Mouse (Mus musculus) neural tube, embryonic 11.5 days (tissue): ENCODE measurements at regions not wholly inside any gene's neighbourhood (a gene's known extent, or its start where the extent isn't known, plus 50 kb on each side); places are given as distances from the start of the nearest gene placed in this dataset.
A peak's percentile ranks its signal among the peaks of the same experiment; 100 is the strongest.

Source experiments
- ATAC-seq: fragments of 200-750 bp; cut with Nextera tagmentation; 2 replicates; pipeline ENCODE4 v1.8.0; 2017; ENCODE audit warnings: moderate number of reproducible peaks, mild to moderate bottlenecking, moderate TSS enrichment, moderate library complexity; ENCODE audit not compliant: insufficient read depth, low FRiP score, low TSS enrichment
- DNase-seq: peaks from one replicate; pipeline ENCODE4 v3.0.0-alpha.2; 2015; ENCODE audit warnings: low spot score
- H3K27ac ChIP-seq: fragments of 300-500 bp; sonication (generic); 2 replicates; pipeline ENCODE4 v1.5.1; 2014; ENCODE audit warnings: low read depth, mild to moderate bottlenecking, low read length
- H3K27me3 ChIP-seq: fragments of 300-500 bp; sonication (generic); 2 replicates; pipeline ENCODE4 v1.6.1; 2014; ENCODE audit warnings: mild to moderate bottlenecking, low read length, mixed read lengths; ENCODE audit not compliant: control insufficient read depth, insufficient read depth
- H3K36me3 ChIP-seq: fragments of 300-500 bp; sonication (generic); 2 replicates; pipeline ENCODE4 v1.6.1; 2014; ENCODE audit warnings: mild to moderate bottlenecking, low read length, moderate library complexity, mixed read lengths; ENCODE audit not compliant: control insufficient read depth, insufficient read depth
- H3K4me1 ChIP-seq: fragments of 300-500 bp; sonication (generic); 2 replicates; pipeline ENCODE4 v1.6.1; 2014; ENCODE audit warnings: low read length, mixed read lengths; ENCODE audit not compliant: control insufficient read depth, insufficient read depth
- H3K4me2 ChIP-seq: fragments of 300-500 bp; sonication (generic); 2 replicates; pipeline ENCODE4 v1.6.1; 2014; ENCODE audit warnings: low read depth, mild to moderate bottlenecking, moderate library complexity
- H3K4me3 ChIP-seq: fragments of 300-500 bp; sonication (generic); 2 replicates; pipeline ENCODE4 v1.5.1; 2014; ENCODE audit warnings: low read depth, low read length
- H3K9ac ChIP-seq: fragments of 300-500 bp; sonication (generic); 2 replicates; pipeline ENCODE4 v1.6.1; 2014; ENCODE audit warnings: mild to moderate bottlenecking, low read length
- H3K9me3 ChIP-seq: fragments of 300-500 bp; sonication (generic); 2 replicates; pipeline ENCODE4 v1.6.1; 2016; ENCODE audit warnings: low read length; ENCODE audit not compliant: control insufficient read depth
- WGBS: fragments of 180-500 bp; shearing (Covaris S2); extraction: QIAGEN DNeasy Blood & Tissue Kit; methylation state at CpG from one replicate; pipeline ENCODE4 v1.1.7; 2014; 5-methylcytosine and 5-hydroxymethylcytosine counted together

DNA sequence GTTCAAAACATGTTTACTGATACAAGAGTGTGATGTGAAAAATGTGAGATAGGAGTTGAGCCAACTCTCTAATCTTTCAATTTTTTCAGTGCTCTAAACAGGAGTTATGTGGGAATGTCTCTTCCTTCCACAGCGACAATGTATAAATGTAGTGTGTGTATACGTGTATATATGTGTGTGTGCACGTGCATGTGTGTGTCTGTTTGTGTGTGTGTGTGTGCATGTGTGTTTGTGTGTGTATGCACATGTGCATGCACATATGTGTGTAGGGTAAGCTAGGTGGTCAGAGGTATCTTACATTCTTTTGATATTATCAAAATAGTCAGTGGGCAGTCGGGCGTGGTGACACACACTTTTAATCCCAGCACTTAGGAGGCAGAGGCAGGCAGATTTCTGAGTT lies 511.2 kb upstream of the Zic4 start:
- DNase-seq = no peak
- no peaks in the 10 kb centered on the region for H3K4me1 ChIP-seq
- no peaks in the 10 kb centered on the region for H3K9me3 ChIP-seq
- 96% methylated on average over 5 of the region's 5 CpGs for WGBS
- ATAC-seq = no peak
- H3K4me3 ChIP-seq = no peak overlapping the region
- no peaks in the 10 kb centered on the region for H3K36me3 ChIP-seq
- H3K4me2 ChIP-seq = no peak overlapping the region
- no peak overlapping the region for H3K9ac ChIP-seq
- H3K27me3 ChIP-seq = no peaks in the 10 kb centered on the region
- no peak overlapping the region for H3K27ac ChIP-seq

DNA sequence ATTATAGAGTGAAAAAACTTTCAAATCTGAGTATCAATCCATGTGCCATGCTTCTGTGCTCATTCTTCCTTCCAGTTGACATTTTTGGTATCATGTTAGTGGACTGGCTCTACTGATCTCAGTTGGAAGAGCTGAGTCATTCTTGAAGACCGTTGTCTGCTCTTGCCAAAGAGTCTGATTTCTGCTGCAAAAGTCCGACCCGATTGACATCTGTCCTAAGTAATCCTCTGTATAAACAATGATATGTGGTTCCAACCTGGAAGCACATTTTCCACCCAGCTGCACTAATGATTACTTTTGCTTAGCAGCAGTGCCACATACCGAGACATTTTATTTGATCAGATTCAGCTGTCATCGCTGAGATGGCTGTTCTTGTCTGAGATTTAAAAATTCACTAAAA lies 490.6 kb upstream of the Zic4 start:
- Histone ChIP-seq H3K4me3 (no peak overlapping the region), H3K36me3 (no peaks in the 10 kb centered on the region), H3K27ac (no peak overlapping the region), H3K9ac (no peak overlapping the region), H3K4me2 (no peak overlapping the region), H3K4me1 (no peaks in the 10 kb centered on the region), H3K9me3 (no peaks in the 10 kb centered on the region), H3K27me3 (no peaks in the 10 kb centered on the region)
- ATAC-seq (no peak), DNase-seq (no peak)
- 87% methylated on average over 5 of the region's 5 CpGs for WGBS

DNA sequence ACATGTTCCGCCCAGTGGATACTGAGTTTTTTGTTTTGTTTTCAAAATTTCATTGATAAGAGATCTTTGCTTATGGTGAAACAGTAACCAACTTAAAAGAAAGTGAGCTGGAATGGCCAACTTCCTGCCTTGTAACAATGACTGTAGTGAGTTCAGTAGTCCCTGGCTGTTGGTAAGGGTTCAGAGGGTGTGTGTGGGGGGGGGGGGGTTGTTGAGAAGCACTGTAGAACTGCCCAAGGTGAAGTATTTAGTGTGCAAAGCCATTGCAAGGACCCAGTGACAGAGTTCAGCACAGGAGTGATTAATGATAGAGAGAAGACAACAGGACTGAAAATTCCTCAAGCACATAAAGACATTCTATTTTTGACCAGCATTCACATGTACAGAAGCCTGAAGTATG lies 477.7 kb upstream of the Zic4 start:
- no peak overlapping the region for H3K4me3 ChIP-seq
- no peak for DNase-seq
- no peaks in the 10 kb centered on the region for H3K9me3 ChIP-seq
- no peak overlapping the region for H3K9ac ChIP-seq
- WGBS = 83% methylated on average over 1 of the region's 1 CpGs
- no peak overlapping the region for H3K27ac ChIP-seq
- H3K36me3 ChIP-seq = no peaks in the 10 kb centered on the region
- no peaks in the 10 kb centered on the region for H3K27me3 ChIP-seq
- H3K4me1 ChIP-seq = no peaks in the 10 kb centered on the region
- ATAC-seq = no peak
- no peak overlapping the region for H3K4me2 ChIP-seq

DNA sequence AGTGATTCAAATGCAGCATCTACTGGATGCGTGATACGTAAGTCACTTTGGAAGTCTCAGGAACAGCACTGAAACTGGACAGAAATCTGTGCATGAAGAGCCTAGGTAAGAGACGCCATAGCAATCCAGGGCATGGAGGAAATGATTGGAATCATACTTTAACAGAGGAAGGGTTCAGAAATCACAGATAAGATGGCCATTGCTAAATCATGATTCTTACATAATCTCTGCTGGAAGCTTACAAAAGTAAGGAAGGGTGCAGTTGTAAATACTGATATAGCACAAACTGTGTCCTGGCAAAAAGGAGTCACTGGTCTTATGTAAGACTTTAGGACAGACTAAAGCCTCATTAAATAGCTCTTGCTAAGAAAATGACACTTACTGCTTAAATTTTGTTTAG lies 474.8 kb upstream of the Zic4 start:
- H3K36me3 ChIP-seq = no peaks in the 10 kb centered on the region
- no peak overlapping the region for H3K4me3 ChIP-seq
- no peaks in the 10 kb centered on the region for H3K4me1 ChIP-seq
- H3K27me3 ChIP-seq = no peaks in the 10 kb centered on the region
- no peak overlapping the region for H3K27ac ChIP-seq
- DNase-seq (no peak), ATAC-seq (no peak)
- H3K9me3 ChIP-seq = no peaks in the 10 kb centered on the region
- WGBS = 95% methylated on average over 3 of the region's 3 CpGs
- no peak overlapping the region for H3K4me2 ChIP-seq
- H3K9ac ChIP-seq = no peak overlapping the region

DNA sequence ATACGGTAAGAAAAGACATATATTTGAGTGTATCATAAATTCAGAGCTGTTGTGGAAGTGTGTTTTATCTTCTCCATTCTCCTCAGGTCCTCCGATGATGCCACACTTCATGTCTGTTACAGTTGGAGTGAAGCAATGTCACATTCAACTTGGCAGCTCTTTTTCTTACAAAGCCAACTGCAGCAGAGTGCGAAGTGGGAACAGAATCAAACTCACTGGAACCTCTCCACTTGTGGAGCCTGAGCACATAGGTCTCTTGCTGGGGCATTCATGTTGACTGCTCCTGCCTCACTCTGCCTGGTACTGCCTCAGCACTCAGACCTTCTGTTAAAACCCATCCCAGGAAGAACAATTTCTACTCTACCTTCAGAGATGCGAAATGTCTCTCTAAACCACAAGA lies 471.4 kb upstream of the Zic4 start:
- Histone ChIP-seq H3K4me3 (no peak overlapping the region), H3K9ac (no peak overlapping the region), H3K27me3 (no peaks in the 10 kb centered on the region), H3K27ac (no peak overlapping the region), H3K9me3 (no peaks in the 10 kb centered on the region), H3K36me3 (no peaks in the 10 kb centered on the region), H3K4me1 (no peaks in the 10 kb centered on the region), H3K4me2 (no peak overlapping the region)
- no peak for ATAC-seq
- no peak for DNase-seq
- WGBS = 91% methylated on average over 4 of the region's 4 CpGs

DNA sequence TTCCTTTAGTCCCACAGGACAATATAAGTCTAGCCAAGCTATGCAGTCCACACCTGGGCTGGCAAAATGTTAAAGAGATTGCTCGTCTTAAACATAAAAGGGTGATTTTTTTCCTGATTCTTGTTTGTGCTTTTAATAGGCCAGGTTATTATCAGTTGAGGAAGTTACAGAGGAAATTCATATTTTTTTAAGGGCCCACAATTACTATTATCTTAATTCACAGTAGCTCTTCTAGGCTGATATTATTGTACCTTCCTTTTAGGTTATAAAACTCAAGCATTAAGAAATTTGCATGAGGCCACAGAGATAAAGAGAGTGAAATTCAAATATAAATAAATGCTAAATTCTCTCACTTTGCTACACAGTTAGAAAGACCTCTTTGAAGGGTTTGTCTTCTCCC lies 469.4 kb upstream of the Zic4 start:
- H3K36me3 ChIP-seq = no peaks in the 10 kb centered on the region

DNA sequence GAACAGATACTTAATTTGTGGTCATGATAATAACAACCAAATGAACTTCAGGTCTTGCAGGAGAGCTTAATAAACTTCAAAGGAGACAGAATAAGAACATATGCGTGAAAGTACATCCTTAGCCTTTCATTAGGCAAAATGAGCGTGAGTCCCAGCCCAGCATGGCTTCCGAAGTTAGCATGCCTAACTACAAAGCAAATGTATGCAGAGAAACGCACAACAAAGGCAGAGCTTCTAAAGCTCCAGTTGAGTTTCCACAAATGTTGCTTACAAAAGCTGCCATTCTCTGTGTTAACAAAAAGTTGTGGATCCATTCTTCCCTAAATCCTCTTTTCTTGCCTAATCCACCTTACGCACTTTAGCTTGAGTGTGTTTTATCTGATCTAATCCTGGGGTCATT lies 458.7 kb upstream of the Zic4 start:
- DNase-seq = peak; percentile 19
- Histone ChIP-seq H3K27me3 (no peaks in the 10 kb centered on the region), H3K27ac (no peak overlapping the region), H3K9me3 (no peaks in the 10 kb centered on the region), H3K4me3 (no peak overlapping the region), H3K4me2 (no peak overlapping the region), H3K4me1 (no peaks in the 10 kb centered on the region), H3K36me3 (no peaks in the 10 kb centered on the region), H3K9ac (no peak overlapping the region)
- no peak for ATAC-seq
- 24% methylated on average over 5 of the region's 5 CpGs for WGBS

More for the DNA sequence above, 469.4 kb upstream of the Zic4 start:
- H3K27me3 ChIP-seq = no peaks in the 10 kb centered on the region
- DNase-seq = no peak
- no peaks in the 10 kb centered on the region for H3K4me1 ChIP-seq
- no peak overlapping the region for H3K27ac ChIP-seq
- no peaks in the 10 kb centered on the region for H3K9me3 ChIP-seq
- no peak overlapping the region for H3K4me3 ChIP-seq
- no peak overlapping the region for H3K9ac ChIP-seq
- WGBS = 74% methylated on average over 1 of the region's 1 CpGs
- no peak overlapping the region for H3K4me2 ChIP-seq
- no peak for ATAC-seq

DNA sequence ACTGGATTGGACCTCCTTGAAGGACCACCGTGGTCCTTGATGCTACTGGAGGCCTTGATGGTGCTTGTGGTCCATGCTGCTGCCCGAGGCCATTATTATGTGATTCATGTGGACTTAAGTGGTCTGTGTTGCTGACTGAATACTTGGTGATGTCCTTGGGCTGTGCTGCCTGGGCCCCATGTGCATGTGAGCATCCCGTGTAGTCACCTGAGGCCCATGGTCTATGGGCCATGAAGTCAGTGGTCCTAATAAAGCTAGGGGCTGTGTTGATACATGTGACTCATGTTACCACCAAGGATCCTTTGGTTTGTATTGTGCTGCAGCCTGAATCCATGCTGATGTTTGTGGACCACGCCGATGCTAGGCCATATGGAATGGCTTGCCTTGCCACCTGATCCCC lies 456.1 kb upstream of the Zic4 start:
- Histone ChIP-seq H3K4me3 (no peak overlapping the region), H3K27me3 (no peaks in the 10 kb centered on the region), H3K4me1 (no peaks in the 10 kb centered on the region), H3K36me3 (no peaks in the 10 kb centered on the region), H3K4me2 (no peak overlapping the region), H3K9ac (no peak overlapping the region), H3K9me3 (no peaks in the 10 kb centered on the region), H3K27ac (no peak overlapping the region)
- no peak for DNase-seq
- ATAC-seq = no peak
- WGBS = 98% methylated on average over 5 of the region's 5 CpGs

DNA sequence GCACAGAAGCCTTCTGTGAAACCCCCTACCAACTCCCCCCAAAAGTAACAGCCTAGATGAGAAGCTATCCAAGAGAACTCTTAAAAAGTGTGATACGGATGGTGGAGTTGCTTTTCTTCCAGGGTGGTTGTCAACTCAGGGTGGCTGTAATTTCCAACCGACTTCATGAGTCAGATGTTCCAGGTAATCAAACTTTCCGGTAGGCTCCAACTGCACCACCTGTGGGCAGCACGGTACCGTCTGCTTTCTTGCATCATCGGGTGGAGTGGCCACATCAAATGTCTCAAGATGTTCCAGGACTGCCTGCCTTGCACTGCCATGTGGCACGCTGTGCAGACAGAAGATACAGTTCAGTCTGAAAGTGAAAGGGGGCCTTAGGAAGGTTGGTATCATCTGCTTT lies 455.5 kb upstream of the Zic4 start:
- H3K4me2 ChIP-seq = no peak overlapping the region
- no peak for ATAC-seq
- H3K9ac ChIP-seq = no peak overlapping the region
- 94% methylated on average over 7 of the region's 7 CpGs for WGBS
- no peaks in the 10 kb centered on the region for H3K36me3 ChIP-seq
- no peak for DNase-seq
- no peaks in the 10 kb centered on the region for H3K27me3 ChIP-seq
- H3K4me1 ChIP-seq = no peaks in the 10 kb centered on the region
- no peak overlapping the region for H3K27ac ChIP-seq
- H3K4me3 ChIP-seq = no peak overlapping the region
- no peaks in the 10 kb centered on the region for H3K9me3 ChIP-seq
